Mouse (Mus musculus) lung, embryonic 16.5 days (tissue): ENCODE measurements around the gene Chchd5. TPM values are rescaled to one million over a fixed set of nuclear protein-coding genes. Genes with fewer than 3 reads are reported as not detected.

Experiments used
- ATAC-seq: fragments of 200-750 bp; cut with Nextera tagmentation; 2 replicates; pipeline ENCODE4 v1.8.0; 2017; ENCODE audit warnings: low read depth, mild to moderate bottlenecking, moderate library complexity
- H3K27ac ChIP-seq: fragments of 300-500 bp; sonication (generic); 2 replicates; pipeline ENCODE4 v1.5.1; 2014; ENCODE audit warnings: mild to moderate bottlenecking, control low read depth, low read length
- H3K27me3 ChIP-seq: fragments of 300-500 bp; sonication (generic); 2 replicates; pipeline ENCODE4 v1.6.1; 2014; ENCODE audit warnings: low read depth, low read length, mixed read lengths; ENCODE audit not compliant: control insufficient read depth, insufficient read depth
- H3K36me3 ChIP-seq: fragments of 300-500 bp; sonication (generic); 2 replicates; pipeline ENCODE4 v1.6.1; 2014; ENCODE audit warnings: low read length; ENCODE audit not compliant: control insufficient read depth, insufficient read depth
- H3K4me1 ChIP-seq: fragments of 300-500 bp; sonication (generic); replicated peaks from 2 replicates; pipeline ENCODE4 v1.6.1; 2014; ENCODE audit warnings: low read length, mixed read lengths; ENCODE audit not compliant: control insufficient read depth, insufficient read depth
- H3K4me2 ChIP-seq: fragments of 300-500 bp; sonication (generic); 2 replicates; pipeline ENCODE4 v1.6.1; 2014; ENCODE audit warnings: low read depth, low read length, control low read depth
- H3K4me3 ChIP-seq: fragments of 300-500 bp; sonication (generic); 2 replicates; pipeline ENCODE4 v1.5.1; 2014; ENCODE audit warnings: mild to moderate bottlenecking, low read length, control low read depth
- H3K9ac ChIP-seq: fragments of 300-500 bp; sonication (generic); 2 replicates; pipeline ENCODE4 v1.6.1; 2014; ENCODE audit warnings: low read length, control low read depth
- H3K9me3 ChIP-seq: fragments of 300-500 bp; sonication (generic); 2 replicates; pipeline ENCODE4 v1.6.1; 2016; ENCODE audit warnings: low read length; ENCODE audit not compliant: control insufficient read depth
- WGBS: fragments of 180-500 bp; shearing (Covaris S2); extraction: QIAGEN DNeasy Blood & Tissue Kit; methylation state at CpG from one replicate; pipeline ENCODE4 v1.1.7; 2014; 5-methylcytosine and 5-hydroxymethylcytosine counted together
- polyA plus RNA-seq: library from polyadenylated mRNA; unstranded; fragments of >200 nt; fragmentation: Nextera tagmentation; extraction: Ambion mirVana; gene quantifications from 2 replicates; pipeline ENCODE4 v1.2.1, GENCODE M21; 2015

Chchd5 gene
- polyA plus RNA-seq, 1 experiment from 2014 or later = 28.3 TPM

- WGBS = 91% methylated on average over 5 of the region's 5 CpGs
- no peaks in the 10 kb centered on the region for H3K27me3 ChIP-seq
Measured at GRCm38 (mm10) chr2:129112924-129113323, 16.6 kb upstream of the Chchd5 start.

GRCm38 (mm10) chr2:129115706-129116367 is 13.7 kb upstream of the Chchd5 start:
- Histone ChIP-seq H3K9me3 (no peaks in the 10 kb centered on the region), H3K4me2 (no peak overlapping the region), H3K27me3 (no peaks in the 10 kb centered on the region), H3K4me1 (no peaks in the 10 kb centered on the region), H3K27ac (no peak overlapping the region), H3K36me3 (peaks cover 60% of the 10 kb centered on the region), H3K4me3 (no peak overlapping the region), H3K9ac (no peak overlapping the region)
- ATAC-seq = no peak
- WGBS = 90% methylated on average over 9 of the region's 9 CpGs

More at GRCm38 (mm10) chr2:129112924-129113323, 16.6 kb upstream of the Chchd5 start:
- no peak for ATAC-seq
- Histone ChIP-seq H3K9ac (no peak overlapping the region), H3K36me3 (peaks cover 52% of the 10 kb centered on the region), H3K27ac (no peak overlapping the region), H3K9me3 (no peaks in the 10 kb centered on the region), H3K4me1 (no peaks in the 10 kb centered on the region), H3K4me2 (no peak overlapping the region), H3K4me3 (no peak overlapping the region)

GRCm38 (mm10) chr2:129116368-129116739 is 13.1 kb upstream of the Chchd5 start:
- ATAC-seq = no peak
- WGBS = 100% methylated on average over 1 of the region's 1 CpGs
- H3K36me3 ChIP-seq = peaks cover 60% of the 10 kb centered on the region
- H3K4me3 ChIP-seq = no peak overlapping the region
- H3K27me3 ChIP-seq = no peaks in the 10 kb centered on the region
- no peak overlapping the region for H3K9ac ChIP-seq
- no peaks in the 10 kb centered on the region for H3K4me1 ChIP-seq
- no peak overlapping the region for H3K27ac ChIP-seq
- H3K9me3 ChIP-seq = no peaks in the 10 kb centered on the region
- no peak overlapping the region for H3K4me2 ChIP-seq

- H3K9me3 ChIP-seq = no peaks in the 10 kb centered on the region
- no peak for ATAC-seq
- H3K27me3 ChIP-seq = no peaks in the 10 kb centered on the region
- peaks cover 65% of the 10 kb centered on the region for H3K36me3 ChIP-seq
- H3K27ac ChIP-seq = no peak overlapping the region
- WGBS = 94% methylated on average over 12 of the region's 12 CpGs
- H3K4me2 ChIP-seq = no peak overlapping the region
- no peaks in the 10 kb centered on the region for H3K4me1 ChIP-seq
- no peak overlapping the region for H3K9ac ChIP-seq
- no peak overlapping the region for H3K4me3 ChIP-seq
Measured at GRCm38 (mm10) chr2:129118061-129118460, 11.4 kb upstream of the Chchd5 start.

GRCm38 (mm10) chr2:129121986-129122385 is 7.5 kb upstream of the Chchd5 start:
- Histone ChIP-seq H3K27ac (no peak overlapping the region), H3K9ac (no peak overlapping the region), H3K9me3 (no peaks in the 10 kb centered on the region), H3K36me3 (peaks cover 53% of the 10 kb centered on the region), H3K4me3 (no peak overlapping the region), H3K27me3 (no peaks in the 10 kb centered on the region), H3K4me2 (no peak overlapping the region), H3K4me1 (no peaks in the 10 kb centered on the region)
- WGBS = 93% methylated on average over 8 of the region's 8 CpGs
- no peak for ATAC-seq

GRCm38 (mm10) chr2:129129987-129130545 is 566 bp downstream of the Chchd5 start:
- Histone ChIP-seq H3K9ac (peak overlapping the region; percentile 72), H3K27me3 (no peaks in the 10 kb centered on the region), H3K4me3 (peak overlapping the region; percentile 63), H3K36me3 (peaks cover 34% of the 10 kb centered on the region), H3K4me1 (peaks cover 12% of the 10 kb centered on the region), H3K9me3 (peaks cover 12% of the 10 kb centered on the region), H3K27ac (peak overlapping the region; percentile 94), H3K4me2 (peak overlapping the region; percentile 82)
- WGBS = 33% methylated on average over 18 of the region's 18 CpGs
- peak; percentile 41; the same call in 1 of the 2 replicates for ATAC-seq

- no peak for ATAC-seq
- no peak overlapping the region; the same call in 1 of the 2 replicates for H3K27ac ChIP-seq
- no peak overlapping the region for H3K9ac ChIP-seq
- H3K36me3 ChIP-seq = peaks cover 27% of the 10 kb centered on the region
- no peaks in the 10 kb centered on the region for H3K27me3 ChIP-seq
- peak overlapping the region; percentile 82 for H3K4me2 ChIP-seq
- peaks cover 12% of the 10 kb centered on the region for H3K9me3 ChIP-seq
- peaks cover 12% of the 10 kb centered on the region for H3K4me1 ChIP-seq
- WGBS = 92% methylated on average over 2 of the region's 2 CpGs
- no peak overlapping the region for H3K4me3 ChIP-seq
Measured at GRCm38 (mm10) chr2:129130776-129131175, 1.3 kb downstream of the Chchd5 start.

- no peak for ATAC-seq
Measured at GRCm38 (mm10) chr2:129132231-129132630, 2.7 kb downstream of the Chchd5 start.

GRCm38 (mm10) chr2:129133006-129133805 is 3.7 kb downstream of the Chchd5 start:
- H3K9me3 ChIP-seq = peaks cover 12% of the 10 kb centered on the region
- H3K9ac ChIP-seq = no peak overlapping the region
- peaks cover 16% of the 10 kb centered on the region for H3K36me3 ChIP-seq
- H3K4me3 ChIP-seq = no peak overlapping the region
- no peak overlapping the region for H3K27ac ChIP-seq
- ATAC-seq = no peak
- 95% methylated on average over 14 of the region's 14 CpGs for WGBS
- peaks cover 12% of the 10 kb centered on the region for H3K4me1 ChIP-seq
- H3K27me3 ChIP-seq = no peaks in the 10 kb centered on the region
- no peak overlapping the region for H3K4me2 ChIP-seq

More at GRCm38 (mm10) chr2:129132231-129132630, 2.7 kb downstream of the Chchd5 start:
- Histone ChIP-seq H3K27ac (no peak overlapping the region), H3K9me3 (peaks cover 12% of the 10 kb centered on the region), H3K4me1 (peaks cover 12% of the 10 kb centered on the region), H3K4me2 (no peak overlapping the region), H3K9ac (no peak overlapping the region), H3K36me3 (peaks cover 25% of the 10 kb centered on the region), H3K4me3 (no peak overlapping the region), H3K27me3 (no peaks in the 10 kb centered on the region)
- 91% methylated on average over 7 of the region's 7 CpGs for WGBS
